Mouse (Mus musculus): ENCODE measurements around the gene Sox1. TPM values are rescaled to one million over a fixed set of nuclear protein-coding genes. Genes with fewer than 3 reads are reported as not detected.

Gene Sox1
- polyA plus RNA-seq, 1 experiment from 2014 or later: not detected

GRCm38 (mm10) chr8:12402709-12403108, 7.6 kb downstream of the Sox1 start:
- Histone ChIP-seq H3K27ac (no peak overlapping the region), H3K27me3 (peaks cover 94% of the 10 kb centered on the region), H3K4me2 (no peak overlapping the region), H3K36me3 (no peaks in the 10 kb centered on the region), H3K9ac (no peak overlapping the region), H3K4me1 (peaks cover 13% of the 10 kb centered on the region), H3K4me3 (replicated peaks) (no peak overlapping the region), H3K9me3 (replicated peaks) (no peaks in the 10 kb centered on the region)
- 5% methylated on average over 9 of the region's 9 CpGs for WGBS
- no peak for ATAC-seq (replicated peaks; ENCODE audit: low FRiP score)

DNA sequence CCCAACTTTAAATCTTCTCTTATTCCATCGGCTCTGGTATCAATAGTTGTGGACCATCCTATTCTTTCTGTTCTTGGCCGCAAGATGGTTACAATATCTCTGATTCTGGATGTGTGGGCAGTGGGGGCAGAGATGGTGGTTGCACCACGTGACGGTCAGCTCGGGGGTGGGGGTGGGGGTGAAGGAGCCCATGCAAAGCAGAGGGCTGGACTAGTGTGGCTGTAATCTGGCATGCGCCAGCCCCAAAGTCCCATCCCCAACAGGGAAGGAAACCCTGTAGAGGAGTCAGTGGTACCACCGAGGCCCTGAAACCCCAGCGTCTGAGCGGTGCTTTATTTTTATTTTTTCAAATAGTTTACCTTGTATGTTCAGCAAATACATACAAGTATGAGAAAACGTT, 12.9 kb downstream of the Sox1 start:
- Histone ChIP-seq H3K4me1 (peaks cover 5% of the 10 kb centered on the region; the same call in 1 of the 2 replicates), H3K4me2 (no peak overlapping the region), H3K27me3 (peaks cover 89% of the 10 kb centered on the region), H3K27ac (no peak overlapping the region), H3K9me3 (replicated peaks) (no peaks in the 10 kb centered on the region), H3K36me3 (no peaks in the 10 kb centered on the region), H3K4me3 (replicated peaks) (no peak overlapping the region), H3K9ac (no peak overlapping the region)
- 21% methylated on average over 10 of the region's 10 CpGs for WGBS
- no peak for ATAC-seq (replicated peaks; ENCODE audit: low FRiP score)

GRCm38 (mm10) chr8:12409976-12410375, 14.9 kb downstream of the Sox1 start:
- Histone ChIP-seq H3K4me1 (peaks cover 5% of the 10 kb centered on the region; the same call in 1 of the 2 replicates), H3K9ac (no peak overlapping the region), H3K27me3 (peaks cover 87% of the 10 kb centered on the region), H3K9me3 (replicated peaks) (no peaks in the 10 kb centered on the region), H3K4me3 (replicated peaks) (no peak overlapping the region), H3K36me3 (no peaks in the 10 kb centered on the region), H3K27ac (peak overlapping the region; percentile 41; the same call in 1 of the 2 replicates), H3K4me2 (no peak overlapping the region)
- 34% methylated on average over 3 of the region's 3 CpGs for WGBS
- ATAC-seq (replicated peaks; ENCODE audit: low FRiP score): peak; percentile 84

- Histone ChIP-seq H3K4me3 (replicated peaks) (no peak overlapping the region), H3K27ac (no peak overlapping the region), H3K4me1 (no peaks in the 10 kb centered on the region), H3K27me3 (peaks cover 70% of the 10 kb centered on the region), H3K9ac (no peak overlapping the region), H3K4me2 (no peak overlapping the region), H3K36me3 (no peaks in the 10 kb centered on the region), H3K9me3 (replicated peaks) (no peaks in the 10 kb centered on the region)
- 94% methylated on average over 2 of the region's 2 CpGs for WGBS
- no peak for ATAC-seq (replicated peaks; ENCODE audit: low FRiP score)
Observed at GRCm38 (mm10) chr8:12417056-12417455, 22.0 kb downstream of the Sox1 start.

- no peaks in the 10 kb centered on the region for H3K36me3 ChIP-seq
- H3K4me3 ChIP-seq (replicated peaks): no peak overlapping the region
- peaks cover 72% of the 10 kb centered on the region for H3K27me3 ChIP-seq
- no peak overlapping the region for H3K27ac ChIP-seq
- 69% methylated on average over 2 of the region's 2 CpGs for WGBS
- H3K9ac ChIP-seq: no peak overlapping the region
- no peaks in the 10 kb centered on the region for H3K9me3 ChIP-seq (replicated peaks)
- no peak overlapping the region for H3K4me2 ChIP-seq
- no peaks in the 10 kb centered on the region for H3K4me1 ChIP-seq
- no peak for ATAC-seq (replicated peaks; ENCODE audit: low FRiP score)
Observed at GRCm38 (mm10) chr8:12420537-12420936, 25.4 kb downstream of the Sox1 start.

GRCm38 (mm10) chr8:12425906-12426305, 30.8 kb downstream of the Sox1 start:
- ATAC-seq (replicated peaks; ENCODE audit: low FRiP score): no peak
- 85% methylated on average over 8 of the region's 8 CpGs for WGBS

GRCm38 (mm10) chr8:12427346-12427745, 32.3 kb downstream of the Sox1 start:
- Histone ChIP-seq H3K27ac (no peak overlapping the region), H3K4me1 (peaks cover 36% of the 10 kb centered on the region), H3K4me3 (replicated peaks) (no peak overlapping the region), H3K27me3 (peaks cover 96% of the 10 kb centered on the region), H3K36me3 (no peaks in the 10 kb centered on the region), H3K9me3 (replicated peaks) (no peaks in the 10 kb centered on the region), H3K4me2 (no peak overlapping the region), H3K9ac (no peak overlapping the region)
- no peak for ATAC-seq (replicated peaks; ENCODE audit: low FRiP score)
- WGBS: 74% methylated on average over 9 of the region's 9 CpGs

More at GRCm38 (mm10) chr8:12425906-12426305, 30.8 kb downstream of the Sox1 start:
- Histone ChIP-seq H3K4me2 (no peak overlapping the region), H3K9ac (no peak overlapping the region), H3K4me3 (replicated peaks) (no peak overlapping the region), H3K27me3 (peaks cover 86% of the 10 kb centered on the region), H3K4me1 (peaks cover 29% of the 10 kb centered on the region), H3K27ac (no peak overlapping the region), H3K36me3 (no peaks in the 10 kb centered on the region), H3K9me3 (replicated peaks) (no peaks in the 10 kb centered on the region)

GRCm38 (mm10) chr8:12427886-12428799, 33.0 kb downstream of the Sox1 start:
- no peak for ATAC-seq (replicated peaks; ENCODE audit: low FRiP score)
- Histone ChIP-seq H3K4me3 (replicated peaks) (0 out of 2 replicates have a peak overlapping the region, but pooled peaks have one; percentile 1), H3K36me3 (no peaks in the 10 kb centered on the region), H3K9ac (no peak overlapping the region), H3K4me2 (peak overlapping the region; percentile 30), H3K27ac (no peak overlapping the region), H3K27me3 (peaks cover 97% of the 10 kb centered on the region), H3K9me3 (replicated peaks) (no peaks in the 10 kb centered on the region), H3K4me1 (peaks cover 36% of the 10 kb centered on the region)
- 20% methylated on average over 26 of the region's 26 CpGs for WGBS

GRCm38 (mm10) chr8:12428931-12429330, 33.8 kb downstream of the Sox1 start:
- Histone ChIP-seq H3K4me2 (no peak overlapping the region), H3K36me3 (no peaks in the 10 kb centered on the region), H3K4me1 (peaks cover 36% of the 10 kb centered on the region), H3K27me3 (peaks cover 100% of the 10 kb centered on the region), H3K4me3 (replicated peaks) (no peak overlapping the region), H3K27ac (no peak overlapping the region), H3K9me3 (replicated peaks) (no peaks in the 10 kb centered on the region), H3K9ac (no peak overlapping the region)
- no peak for ATAC-seq (replicated peaks; ENCODE audit: low FRiP score)
- WGBS: 31% methylated on average over 5 of the region's 5 CpGs

GRCm38 (mm10) chr8:12429601-12430172, 34.6 kb downstream of the Sox1 start:
- H3K9ac ChIP-seq: no peak overlapping the region
- no peak overlapping the region for H3K27ac ChIP-seq
- ATAC-seq (replicated peaks; ENCODE audit: low FRiP score): no peak
- H3K4me3 ChIP-seq (replicated peaks): peak overlapping the region; percentile 19; the same call in 1 of the 2 replicates
- H3K4me2 ChIP-seq: peak overlapping the region; percentile 46; the same call in 1 of the 2 replicates
- peaks cover 36% of the 10 kb centered on the region for H3K4me1 ChIP-seq
- H3K36me3 ChIP-seq: no peaks in the 10 kb centered on the region
- H3K9me3 ChIP-seq (replicated peaks): no peaks in the 10 kb centered on the region
- WGBS: 8% methylated on average over 9 of the region's 9 CpGs
- H3K27me3 ChIP-seq: peaks cover 100% of the 10 kb centered on the region

GRCm38 (mm10) chr8:12430173-12430899, 35.2 kb downstream of the Sox1 start:
- ATAC-seq (replicated peaks; ENCODE audit: low FRiP score): 0 out of 2 replicates have a peak, but pooled peaks have one; percentile 9
- H3K27ac ChIP-seq: no peak overlapping the region
- no peak overlapping the region for H3K9ac ChIP-seq
- peak overlapping the region; percentile 46 for H3K4me2 ChIP-seq
- WGBS: under 1% methylated on average over 46 of the region's 46 CpGs
- peaks cover 36% of the 10 kb centered on the region for H3K4me1 ChIP-seq
- H3K27me3 ChIP-seq: peaks cover 99% of the 10 kb centered on the region
- H3K4me3 ChIP-seq (replicated peaks): peak overlapping the region; percentile 19
- H3K36me3 ChIP-seq: no peaks in the 10 kb centered on the region
- H3K9me3 ChIP-seq (replicated peaks): no peaks in the 10 kb centered on the region

Data from kidney, embryonic 15.5 days (tissue).